Mouse (Mus musculus): ENCODE data around the gene Ada. TPM values are rescaled to one million over a fixed set of nuclear protein-coding genes. Genes with fewer than 3 reads are reported as not detected.

Ada gene
- polyA plus RNA-seq, 1 experiment = 8.4 TPM

DNA sequence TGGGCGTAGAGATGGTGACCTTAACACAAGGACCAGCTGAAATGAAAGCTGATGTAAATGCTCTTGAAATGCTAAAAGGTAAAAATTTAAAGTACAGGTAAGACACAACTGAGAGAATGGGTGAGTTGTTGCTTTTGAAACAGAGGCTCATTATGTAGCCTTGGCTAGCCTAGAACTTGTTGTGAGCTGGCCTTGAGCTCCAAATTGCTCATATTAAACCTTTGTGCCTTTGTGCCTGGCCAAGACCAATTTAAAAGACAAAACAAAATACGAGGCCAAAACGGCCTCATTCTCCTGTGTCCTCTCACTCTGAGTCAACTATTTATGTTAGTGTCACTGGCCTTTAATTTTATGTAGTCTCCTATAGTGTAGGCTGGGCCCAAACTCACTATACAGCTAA lies 63.2 kb downstream of the Ada start:
- TF ChIP-seq CTCF (IDR thresholded peaks at IDR 0.05; ENCODE audit: low read depth, low read length) = no peak
- no peak for TF ChIP-seq EP300 (IDR thresholded peaks at IDR 0.05; ENCODE audit: insufficient read depth, low read depth, low read length)
- TF ChIP-seq POLR2A (IDR thresholded peaks at IDR 0.05; ENCODE audit: insufficient read depth, low read length) = no peak
- Histone ChIP-seq H3K27me3 (ENCODE audit: control insufficient read depth, insufficient read depth, low read length, poor library complexity, severe bottlenecking) (no peaks in the 10 kb centered on the region), H3K4me1 (ENCODE audit: control insufficient read depth, insufficient read depth, low read length) (no peaks in the 10 kb centered on the region), H3K9ac (ENCODE audit: low read depth, poor library complexity, severe bottlenecking) (no peak overlapping the region), H3K36me3 (ENCODE audit: control insufficient read depth, insufficient read depth, low read length, poor library complexity, severe bottlenecking) (no peaks in the 10 kb centered on the region), H3K27ac (ENCODE audit: insufficient read depth, low read length) (no peak overlapping the region), H3K9me3 (replicated peaks; ENCODE audit: control insufficient read depth, insufficient read depth, low read length, poor library complexity, severe bottlenecking) (no peaks in the 10 kb centered on the region), H3K4me3 (ENCODE audit: low read depth, low read length) (no peak overlapping the region)

DNA sequence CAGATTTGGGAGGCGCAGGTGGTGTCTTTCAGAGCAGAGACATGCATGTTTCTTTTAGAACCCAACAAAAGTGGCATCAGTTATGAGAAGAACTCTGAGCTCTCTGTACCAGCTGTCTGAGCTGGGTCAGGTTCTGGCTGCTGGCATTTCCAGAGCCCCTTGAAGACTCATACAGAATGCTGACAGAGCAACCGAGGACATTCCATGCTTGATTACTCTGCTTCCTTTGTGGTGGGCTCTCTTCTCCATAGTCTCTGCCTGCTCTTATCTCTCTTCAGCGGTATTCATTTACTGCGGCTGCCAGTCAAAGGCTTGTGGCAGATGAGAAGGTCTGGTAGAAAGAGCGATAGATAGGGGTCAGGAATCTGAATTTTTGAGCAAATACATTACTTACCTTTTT lies 63.8 kb downstream of the Ada start:
- Histone ChIP-seq H3K9ac (ENCODE audit: low read depth, poor library complexity, severe bottlenecking) (no peak overlapping the region), H3K27ac (ENCODE audit: insufficient read depth, low read length) (no peak overlapping the region), H3K4me1 (ENCODE audit: control insufficient read depth, insufficient read depth, low read length) (no peaks in the 10 kb centered on the region), H3K27me3 (ENCODE audit: control insufficient read depth, insufficient read depth, low read length, poor library complexity, severe bottlenecking) (no peaks in the 10 kb centered on the region), H3K4me3 (ENCODE audit: low read depth, low read length) (no peak overlapping the region), H3K36me3 (ENCODE audit: control insufficient read depth, insufficient read depth, low read length, poor library complexity, severe bottlenecking) (no peaks in the 10 kb centered on the region), H3K9me3 (replicated peaks; ENCODE audit: control insufficient read depth, insufficient read depth, low read length, poor library complexity, severe bottlenecking) (no peaks in the 10 kb centered on the region)
- TF ChIP-seq CTCF (IDR thresholded peaks at IDR 0.05; ENCODE audit: low read depth, low read length) (no peak), EP300 (IDR thresholded peaks at IDR 0.05; ENCODE audit: insufficient read depth, low read depth, low read length) (no peak), POLR2A (IDR thresholded peaks at IDR 0.05; ENCODE audit: insufficient read depth, low read length) (no peak)

GRCm38 (mm10) chr2:163685761-163686200 lies 64.3 kb downstream of the Ada start:
- Histone ChIP-seq H3K27ac (ENCODE audit: insufficient read depth, low read length) (no peak overlapping the region), H3K4me3 (ENCODE audit: low read depth, low read length) (no peak overlapping the region), H3K9ac (ENCODE audit: low read depth, poor library complexity, severe bottlenecking) (no peak overlapping the region), H3K9me3 (replicated peaks; ENCODE audit: control insufficient read depth, insufficient read depth, low read length, poor library complexity, severe bottlenecking) (no peaks in the 10 kb centered on the region), H3K36me3 (ENCODE audit: control insufficient read depth, insufficient read depth, low read length, poor library complexity, severe bottlenecking) (no peaks in the 10 kb centered on the region), H3K4me1 (ENCODE audit: control insufficient read depth, insufficient read depth, low read length) (no peaks in the 10 kb centered on the region), H3K27me3 (ENCODE audit: control insufficient read depth, insufficient read depth, low read length, poor library complexity, severe bottlenecking) (no peaks in the 10 kb centered on the region)
- TF ChIP-seq CTCF (IDR thresholded peaks at IDR 0.05; ENCODE audit: low read depth, low read length) = no peak
- TF ChIP-seq EP300 (IDR thresholded peaks at IDR 0.05; ENCODE audit: insufficient read depth, low read depth, low read length) = no peak
- no peak for TF ChIP-seq POLR2A (IDR thresholded peaks at IDR 0.05; ENCODE audit: insufficient read depth, low read length)

DNA sequence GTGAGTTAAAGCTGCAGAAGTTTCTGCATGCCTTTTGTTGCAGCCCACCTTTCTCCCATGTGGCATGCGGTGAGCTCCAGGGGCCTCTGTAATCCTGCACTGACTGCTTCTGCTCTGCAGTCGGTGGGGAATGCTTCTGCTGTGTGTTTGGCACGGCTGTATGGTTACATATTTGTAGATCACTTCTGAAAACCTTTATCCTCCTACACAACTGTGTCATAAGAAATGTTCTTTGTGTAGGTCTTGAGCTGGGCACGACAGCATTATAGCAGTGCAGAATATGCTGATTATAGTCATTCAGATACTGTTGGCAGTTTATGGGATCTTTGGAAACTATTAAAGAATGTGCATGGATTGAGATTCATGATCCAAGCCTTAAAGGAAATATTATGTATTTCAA lies 64.8 kb downstream of the Ada start:
- Histone ChIP-seq H3K9me3 (replicated peaks; ENCODE audit: control insufficient read depth, insufficient read depth, low read length, poor library complexity, severe bottlenecking) (no peaks in the 10 kb centered on the region), H3K27ac (ENCODE audit: insufficient read depth, low read length) (no peak overlapping the region), H3K36me3 (ENCODE audit: control insufficient read depth, insufficient read depth, low read length, poor library complexity, severe bottlenecking) (no peaks in the 10 kb centered on the region), H3K4me3 (ENCODE audit: low read depth, low read length) (no peak overlapping the region), H3K4me1 (ENCODE audit: control insufficient read depth, insufficient read depth, low read length) (no peaks in the 10 kb centered on the region), H3K9ac (ENCODE audit: low read depth, poor library complexity, severe bottlenecking) (no peak overlapping the region), H3K27me3 (ENCODE audit: control insufficient read depth, insufficient read depth, low read length, poor library complexity, severe bottlenecking) (no peaks in the 10 kb centered on the region)
- no peak for TF ChIP-seq EP300 (IDR thresholded peaks at IDR 0.05; ENCODE audit: insufficient read depth, low read depth, low read length)
- no peak for TF ChIP-seq CTCF (IDR thresholded peaks at IDR 0.05; ENCODE audit: low read depth, low read length)
- no peak for TF ChIP-seq POLR2A (IDR thresholded peaks at IDR 0.05; ENCODE audit: insufficient read depth, low read length)

GRCm38 (mm10) chr2:163682344-163682743 lies 67.7 kb downstream of the Ada start:
- H3K4me3 ChIP-seq (ENCODE audit: low read depth, low read length) = no peak overlapping the region
- no peaks in the 10 kb centered on the region for H3K4me1 ChIP-seq (ENCODE audit: control insufficient read depth, insufficient read depth, low read length)
- no peak overlapping the region for H3K27ac ChIP-seq (ENCODE audit: insufficient read depth, low read length)
- no peak overlapping the region for H3K9ac ChIP-seq (ENCODE audit: low read depth, poor library complexity, severe bottlenecking)
- TF ChIP-seq EP300 (IDR thresholded peaks at IDR 0.05; ENCODE audit: insufficient read depth, low read depth, low read length) (no peak), CTCF (IDR thresholded peaks at IDR 0.05; ENCODE audit: low read depth, low read length) (no peak), POLR2A (IDR thresholded peaks at IDR 0.05; ENCODE audit: insufficient read depth, low read length) (no peak)
- H3K36me3 ChIP-seq (ENCODE audit: control insufficient read depth, insufficient read depth, low read length, poor library complexity, severe bottlenecking) = no peaks in the 10 kb centered on the region
- no peaks in the 10 kb centered on the region for H3K27me3 ChIP-seq (ENCODE audit: control insufficient read depth, insufficient read depth, low read length, poor library complexity, severe bottlenecking)
- no peaks in the 10 kb centered on the region for H3K9me3 ChIP-seq (replicated peaks; ENCODE audit: control insufficient read depth, insufficient read depth, low read length, poor library complexity, severe bottlenecking)

DNA sequence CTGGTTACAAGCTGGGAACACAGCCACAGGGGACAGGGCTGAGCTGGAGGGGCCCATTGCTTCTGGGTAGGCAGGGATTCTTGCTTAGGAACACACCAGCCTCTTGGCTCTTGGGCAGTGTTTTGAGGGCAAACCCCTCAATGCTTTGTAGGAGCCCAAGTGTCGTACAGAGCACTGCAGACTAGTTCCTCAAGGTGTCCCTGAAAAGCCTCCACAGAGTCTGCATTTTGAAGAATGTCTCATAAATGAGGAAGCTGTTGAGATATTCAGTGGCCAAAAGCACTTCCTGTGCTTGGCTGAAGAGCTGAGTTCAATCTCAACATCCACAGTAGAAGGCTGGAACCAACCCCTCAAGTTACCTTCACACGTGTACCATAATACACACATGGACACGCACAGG lies 73.3 kb downstream of the Ada start:
- H3K27me3 ChIP-seq (ENCODE audit: control insufficient read depth, insufficient read depth, low read length, poor library complexity, severe bottlenecking) = no peaks in the 10 kb centered on the region
- H3K4me1 ChIP-seq (ENCODE audit: control insufficient read depth, insufficient read depth, low read length) = no peaks in the 10 kb centered on the region
- H3K9ac ChIP-seq (ENCODE audit: low read depth, poor library complexity, severe bottlenecking) = no peak overlapping the region
- no peaks in the 10 kb centered on the region for H3K9me3 ChIP-seq (replicated peaks; ENCODE audit: control insufficient read depth, insufficient read depth, low read length, poor library complexity, severe bottlenecking)
- no peaks in the 10 kb centered on the region for H3K36me3 ChIP-seq (ENCODE audit: control insufficient read depth, insufficient read depth, low read length, poor library complexity, severe bottlenecking)
- H3K4me3 ChIP-seq (ENCODE audit: low read depth, low read length) = no peak overlapping the region
- H3K27ac ChIP-seq (ENCODE audit: insufficient read depth, low read length) = no peak overlapping the region
- TF ChIP-seq POLR2A (IDR thresholded peaks at IDR 0.05; ENCODE audit: insufficient read depth, low read length) (no peak), EP300 (IDR thresholded peaks at IDR 0.05; ENCODE audit: insufficient read depth, low read depth, low read length) (no peak), CTCF (IDR thresholded peaks at IDR 0.05; ENCODE audit: low read depth, low read length) (no peak)

Other genes starting within 250 kb of the Ada start
- gene Hnf4a, start 243.4 kb downstream of the Ada start, polyA plus RNA-seq (2011; ENCODE audit: insufficient read depth, insufficient read length, low read depth, missing spikeins) = not detected in 2 replicates
- 9.4 and 11.9 TPM in 2 replicates for gene Ttpal, start 147.9 kb downstream of the Ada start, polyA plus RNA-seq (2011; ENCODE audit: insufficient read depth, insufficient read length, low read depth, missing spikeins)
- gene Serinc3, start 105.1 kb downstream of the Ada start, polyA plus RNA-seq (2011; ENCODE audit: insufficient read depth, insufficient read length, low read depth, missing spikeins) = 130 and 146 TPM in 2 replicates
- gene Pkig, start 91.9 kb downstream of the Ada start, polyA plus RNA-seq (2011; ENCODE audit: insufficient read depth, insufficient read length, low read depth, missing spikeins) = 20.2 TPM in 2 replicates
- 1.0 and 1.2 TPM in 2 replicates for gene Ccn5, start 70.6 kb upstream of the Ada start, polyA plus RNA-seq (2011; ENCODE audit: insufficient read depth, insufficient read length, low read depth, missing spikeins)
- gene Kcnk15, start 103.4 kb upstream of the Ada start, polyA plus RNA-seq (2011; ENCODE audit: insufficient read depth, insufficient read length, low read depth, missing spikeins) = not detected in 2 replicates
- 0.88 and 1.7 TPM in 2 replicates for gene Rims4, start 168.4 kb upstream of the Ada start, polyA plus RNA-seq (2011; ENCODE audit: insufficient read depth, insufficient read length, low read depth, missing spikeins)
- gene Ywhab, start 244.7 kb upstream of the Ada start, polyA plus RNA-seq (2011; ENCODE audit: insufficient read depth, insufficient read length, low read depth, missing spikeins) = 132 and 137 TPM in 2 replicates